Mouse (Mus musculus) common myeloid progenitor, adult 5-6 weeks (primary cell): Measurements from ENCODE around the gene Tbc1d9. TPM values are rescaled to one million over a fixed set of nuclear protein-coding genes. Genes with fewer than 3 reads are reported as not detected.
A peak's percentile ranks its signal among the peaks of the same experiment; 100 is the strongest.

Experiments
- ATAC-seq: replicated peaks from 2 replicates; pipeline ENCODE4 v1.8.0; 2016; ENCODE audit warnings: low read depth, mild to moderate bottlenecking, moderate TSS enrichment, inconsistent platforms; ENCODE audit not compliant: poor library complexity, severe bottlenecking
- total RNA-seq: library from RNA; stranded (forward); fragments of 200-1000, 187-1606 nt; gene quantifications from 2 replicates; pipeline ENCODE4 v1.2.3, GENCODE M21; 2017

Tbc1d9 gene
- total RNA-seq, 1 experiment from 2014 or later, result 7.2 TPM

- ATAC-seq, result no peak
Measured at GRCm38 (mm10) chr8:83220746-83221145, 55.6 kb downstream of the Tbc1d9 start.

- no peak for ATAC-seq
Measured at GRCm38 (mm10) chr8:83224754-83225416, 59.7 kb downstream of the Tbc1d9 start.

- no peak for ATAC-seq
Measured at GRCm38 (mm10) chr8:83225598-83225997, 60.4 kb downstream of the Tbc1d9 start.

GRCm38 (mm10) chr8:83227336-83227735 is 62.2 kb downstream of the Tbc1d9 start:
- ATAC-seq, result no peak

GRCm38 (mm10) chr8:83233099-83233498 is 67.9 kb downstream of the Tbc1d9 start:
- no peak for ATAC-seq

GRCm38 (mm10) chr8:83239341-83239740 is 74.2 kb downstream of the Tbc1d9 start:
- ATAC-seq, result no peak

GRCm38 (mm10) chr8:83244151-83244550 is 79.0 kb downstream of the Tbc1d9 start:
- ATAC-seq, result peak; percentile 87

- no peak for ATAC-seq
Measured at GRCm38 (mm10) chr8:83250858-83251257, 85.7 kb downstream of the Tbc1d9 start.

GRCm38 (mm10) chr8:83251362-83252246 is 86.5 kb downstream of the Tbc1d9 start:
- no peak for ATAC-seq

- ATAC-seq, result 0 out of 2 replicates have a peak, but pooled peaks have one; percentile 17
Measured at GRCm38 (mm10) chr8:83252791-83253190, 87.6 kb downstream of the Tbc1d9 start.

- ATAC-seq, result no peak
Measured at GRCm38 (mm10) chr8:83257631-83258030, 92.5 kb downstream of the Tbc1d9 start.

GRCm38 (mm10) chr8:83260418-83261215 is 95.5 kb downstream of the Tbc1d9 start:
- peak; percentile 96 for ATAC-seq

- no peak for ATAC-seq
Measured at GRCm38 (mm10) chr8:83271172-83271571, 106.0 kb downstream of the Tbc1d9 start.

- no peak for ATAC-seq
Measured at GRCm38 (mm10) chr8:83272464-83272863, 107.3 kb downstream of the Tbc1d9 start.

GRCm38 (mm10) chr8:83274470-83274869 is 109.3 kb downstream of the Tbc1d9 start:
- peak; percentile 58; the same call in 1 of the 2 replicates for ATAC-seq

GRCm38 (mm10) chr8:83278431-83278830 is 113.3 kb downstream of the Tbc1d9 start:
- no peak for ATAC-seq

- ATAC-seq, result no peak
Measured at GRCm38 (mm10) chr8:83285391-83285790, 120.2 kb downstream of the Tbc1d9 start.

GRCm38 (mm10) chr8:83290176-83290575 is 125.0 kb downstream of the Tbc1d9 start, which contains the start of gene Ucp1:
Gene Ucp1, plus strand, starts transcription at chr8:83290352.
- ATAC-seq, result peak; percentile 32; the same call in 1 of the 2 replicates

- ATAC-seq, result no peak
Measured at GRCm38 (mm10) chr8:83297375-83297774, 132.2 kb downstream of the Tbc1d9 start.

GRCm38 (mm10) chr8:83300135-83300534 is 135.0 kb downstream of the Tbc1d9 start:
- ATAC-seq, result peak; percentile 79
